Mouse (Mus musculus) CH12.LX (cell line): Measurements from ENCODE around the gene Kif22.

Source experiments
- E2F4 ChIP-seq: IDR thresholded peaks from 2 replicates; pipeline ENCODE4 v1.6.1; 2011; ENCODE audit warnings: low read depth, low read length, improper control_type of control experiment; ENCODE audit not compliant: insufficient replicate concordance
- EP300 ChIP-seq: IDR thresholded peaks from 2 replicates; pipeline ENCODE4 v1.6.1; 2011; ENCODE audit warnings: low read length, improper control_type of control experiment

DNA sequence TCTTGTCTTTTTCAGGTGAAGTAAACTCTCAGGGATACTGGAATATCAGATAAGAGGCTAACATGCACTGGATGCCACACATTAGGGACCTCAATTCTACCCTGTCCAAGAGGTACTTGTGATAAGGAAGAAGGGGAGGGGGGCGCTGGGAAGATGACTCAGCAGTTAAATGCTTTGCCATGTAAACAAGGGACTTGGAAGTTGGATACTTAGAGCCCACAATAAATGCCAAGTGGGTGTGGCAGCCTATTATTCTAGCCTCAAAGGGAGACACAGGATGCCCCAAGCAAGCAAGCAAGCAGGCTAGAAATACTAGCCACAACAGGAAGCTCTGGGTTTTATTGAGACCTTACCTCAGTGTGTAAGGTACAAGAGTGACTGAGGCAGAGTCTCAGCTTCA, 11.0 kb downstream of the Kif22 start:
- no peak for TF ChIP-seq E2F4
- no peak for TF ChIP-seq EP300
